13 mouse cellular contexts compared by ENCODE assay signal in the genomic region with DNA sequence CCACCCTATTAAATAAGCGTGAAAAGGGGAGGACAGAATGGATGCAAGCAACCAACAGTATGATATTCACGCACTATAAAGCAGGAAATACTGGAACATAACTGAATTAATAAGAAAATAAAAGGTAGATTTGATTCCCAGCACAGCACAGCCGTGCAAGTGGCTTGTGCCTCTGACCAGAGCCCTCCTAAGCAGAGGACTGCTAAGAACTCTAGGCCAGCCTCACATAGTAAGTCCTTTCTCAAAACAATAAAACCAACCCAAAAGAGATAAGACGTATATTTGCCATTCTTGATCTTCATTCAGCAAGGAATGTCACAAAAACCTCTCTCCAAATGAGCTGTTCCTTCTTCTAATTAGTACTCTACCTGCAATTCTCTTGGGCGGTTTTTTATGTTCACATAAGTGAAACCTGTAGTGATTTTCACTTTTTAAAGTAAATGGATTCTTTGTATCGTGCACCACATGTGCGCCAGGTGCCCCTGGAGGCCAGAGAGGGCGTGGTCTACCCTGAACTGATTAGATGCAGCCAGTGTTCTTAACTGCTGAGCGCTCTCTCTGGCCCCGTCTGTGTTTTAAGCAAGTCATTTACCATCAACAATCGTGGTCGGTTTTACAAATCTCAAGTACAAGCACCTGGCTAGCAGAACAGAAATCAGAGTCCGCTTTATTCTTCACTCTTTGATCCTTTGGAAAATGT.
DNase-seq lines count a peak whose midpoint lies in the region; ATAC-seq and TF ChIP-seq lines count a peak whose summit lies in the region.
"Had no signal": no experiment of that assay in that cellular context is flagged by ENCODE, and none has a peak within 500 bp of the region (broad histone marks: within the 10 kb centered on the region; RNA-seq: fewer than 3 reads in every experiment).

No protein-coding gene starts in this region.

- no peaks in the 10 kb centered on the region for H3K27me3 ChIP-seq in MEL (ENCODE audit: control insufficient read depth in 1 of 2, insufficient read depth in 2 of 2, low read length in 2 of 2)
- H3K27me3 ChIP-seq in intestine, embryonic 16.5 days (replicated peaks; ENCODE audit: control insufficient read depth, insufficient read depth, low read length) = no peaks in the 10 kb centered on the region
- H3K27me3 ChIP-seq in liver, embryonic 16.5 days (ENCODE audit: control insufficient read depth, insufficient read depth, low read depth, low read length) = no peaks in the 10 kb centered on the region
- H3K27me3 ChIP-seq in forebrain, embryonic 13.5 days = no peaks in the 10 kb centered on the region

- peaks cover 0 to 46% of the 10 kb centered on the region in 2 experiments; a peak in 2 of 4 replicates for H3K36me3 ChIP-seq in MEL (ENCODE audit: control insufficient read depth in 1 of 2, insufficient read depth in 2 of 2, low read length in 2 of 2)
- H3K36me3 ChIP-seq in intestine, embryonic 16.5 days (ENCODE audit: control insufficient read depth, insufficient read depth, low read length) = no peaks in the 10 kb centered on the region
- no peaks in the 10 kb centered on the region for H3K36me3 ChIP-seq in liver, embryonic 16.5 days (ENCODE audit: control insufficient read depth, insufficient read depth)
- H3K36me3 ChIP-seq in forebrain, embryonic 13.5 days (ENCODE audit: poor library complexity, severe bottlenecking) = peaks cover 6% of the 10 kb centered on the region; the same call in 1 of the 2 replicates

- no peak overlapping the region for H3K9ac ChIP-seq in MEL (ENCODE audit: control insufficient read depth, low read depth, low read length, poor library complexity, severe bottlenecking)
- H3K9ac ChIP-seq in intestine, embryonic 16.5 days (ENCODE audit: low read depth, low read length) = no peak overlapping the region
- H3K9ac ChIP-seq in liver, embryonic 16.5 days (ENCODE audit: low read depth, low read length) = no peak overlapping the region
- no peak overlapping the region for H3K9ac ChIP-seq in forebrain, embryonic 13.5 days

- H3K4me3 ChIP-seq in MEL (ENCODE audit: control insufficient read depth in 1 of 2, insufficient read depth in 1 of 2, low read depth in 2 of 2, low read length in 2 of 2) = no peak overlapping the region
- H3K4me3 ChIP-seq in intestine, embryonic 16.5 days (ENCODE audit: low read length) = 0 out of 2 replicates have a peak overlapping the region, but pooled peaks have one; percentile 9
- no peak overlapping the region for H3K4me3 ChIP-seq in liver, embryonic 16.5 days (ENCODE audit: low read depth, low read length)
- H3K4me3 ChIP-seq in forebrain, embryonic 13.5 days = no peak overlapping the region

- 0 out of 4 replicates have a peak, but pooled peaks of 1 of the 2 experiments have one; percentile 5 for TF ChIP-seq EP300 in MEL (IDR thresholded peaks at IDR 0.05; ENCODE audit: low read depth in 1 of 2, low read length in 2 of 2)

- TF ChIP-seq RAD21 in MEL (IDR thresholded peaks at IDR 0.05; ENCODE audit: low read depth, low read length) = no peak

- no peak for TF ChIP-seq POLR2A in MEL (IDR thresholded peaks at IDR 0.05; ENCODE audit: control insufficient read depth in 1 of 2, insufficient read depth in 1 of 2, low read depth in 1 of 2, low read length in 2 of 2, poor library complexity in 1 of 2)

- H3K27ac ChIP-seq in MEL (ENCODE audit: control insufficient read depth, low read depth, low read length) = no peak overlapping the region
- no peak overlapping the region for H3K27ac ChIP-seq in intestine, embryonic 16.5 days (ENCODE audit: low read length)
- no peak overlapping the region for H3K27ac ChIP-seq in liver, embryonic 16.5 days (ENCODE audit: low read length)
- no peak overlapping the region for H3K27ac ChIP-seq in forebrain, embryonic 13.5 days
- H3K27ac ChIP-seq: kidney, postnatal 0 days; macrophage had no signal

- TF ChIP-seq CTCF in MEL (IDR thresholded peaks at IDR 0.05 in 2 of 3, conservative IDR thresholded peaks at IDR 0.05 in 1 of 3; ENCODE audit: control insufficient read depth in 1 of 3, insufficient read depth in 1 of 3, low read depth in 2 of 3, low read length in 3 of 3, poor library complexity in 1 of 3, severe bottlenecking in 1 of 3) = no peak

- H3K4me2 ChIP-seq in intestine, embryonic 16.5 days (ENCODE audit: low read depth, low read length) = no peak overlapping the region; the same call in 1 of the 2 replicates
- H3K4me2 ChIP-seq in liver, embryonic 16.5 days (ENCODE audit: low read depth, low read length) = peak overlapping the region; percentile 6
- no peak overlapping the region for H3K4me2 ChIP-seq in forebrain, embryonic 13.5 days

- ATAC-seq in intestine, embryonic 16.5 days = peak; percentile 86
- peak; percentile 68 for ATAC-seq in liver, embryonic 16.5 days (ENCODE audit: low read depth)
- no peak for ATAC-seq in forebrain, embryonic 13.5 days

- H3K4me1 ChIP-seq in MEL (ENCODE audit: control insufficient read depth in 1 of 2, insufficient read depth in 2 of 2, low read length in 2 of 2) = peaks cover 10 to 19% of the 10 kb centered on the region in 2 experiments
- H3K4me1 ChIP-seq in intestine, embryonic 16.5 days (ENCODE audit: control insufficient read depth, insufficient read depth, low read length) = peaks cover 28% of the 10 kb centered on the region
- H3K4me1 ChIP-seq in liver, embryonic 16.5 days (ENCODE audit: control insufficient read depth, low read depth, low read length) = peaks cover 30% of the 10 kb centered on the region
- H3K4me1 ChIP-seq in forebrain, embryonic 13.5 days = peaks cover 55% of the 10 kb centered on the region

- peak; percentile 39 for DNase-seq in MEL (ENCODE audit: low read depth, low spot score)
- peak; percentile 48 for DNase-seq in c-Kit-positive CD71-positive TER-119-positive erythroid progenitor cells, embryonic 14.5 days (ENCODE audit: low spot score)
- no peak for DNase-seq in adrenal gland, postnatal 25 days
- no peak for DNase-seq in adrenal gland, adult (ENCODE audit: inconsistent age in 2 of 2, low spot score in 1 of 2)
- DNase-seq: adrenal gland, postnatal 10 days; cerebellum, adult 18-20 months; heart, postnatal 36 days had no signal

- no peaks in the 10 kb centered on the region for H3K9me3 ChIP-seq in MEL (replicated peaks; ENCODE audit: insufficient read depth, low read length)
- H3K9me3 ChIP-seq in intestine, embryonic 16.5 days (ENCODE audit: control insufficient read depth, low read length) = no peaks in the 10 kb centered on the region
- H3K9me3 ChIP-seq in liver, embryonic 16.5 days (replicated peaks; ENCODE audit: control insufficient read depth, low read length) = no peaks in the 10 kb centered on the region
- no peaks in the 10 kb centered on the region for H3K9me3 ChIP-seq in forebrain, embryonic 13.5 days (replicated peaks)
- H3K9me3 ChIP-seq: G1E had no signal

- H3K79me2 ChIP-seq in MEL (ENCODE audit: control insufficient read depth, insufficient read depth, low read length, poor library complexity) = peaks cover 19% of the 10 kb centered on the region

- WGBS in intestine, embryonic 16.5 days = 50% methylated on average over 13 of the region's 13 CpGs
- 34% methylated on average over 13 of the region's 13 CpGs for WGBS in liver, embryonic 16.5 days (ENCODE audit: insufficient replicate concordance)
- WGBS in forebrain, embryonic 13.5 days = 54% methylated on average over 13 of the region's 13 CpGs

TF ChIP-seq in MEL, 35 proteins besides CTCF, POLR2A, EP300 and RAD21:
- TF ChIP-seq MXI1 (IDR thresholded peaks at IDR 0.05; ENCODE audit: low read depth, low read length) = peak; percentile 52; the same call in 1 of the 2 replicates
- no peak for TF ChIP-seq ZMIZ1 (IDR thresholded peaks at IDR 0.05; ENCODE audit: low read depth, low read length)
TF ChIP-seq in MEL: peak in this region for 1.

Comparison
In these comparisons a context has a peak if more than half of its experiments do, and no peak if none do; other contexts are left out.
1. DNase-seq: peak in MEL (single experiment) and c-Kit-positive CD71-positive TER-119-positive erythroid progenitor cells, embryonic 14.5 days (single experiment); none in adrenal gland, postnatal 25 days (single experiment) and adrenal gland, adult (0 of 2).